Mouse (Mus musculus): ENCODE measurements around the gene Crim1. TPM values are rescaled to one million over a fixed set of nuclear protein-coding genes. Genes with fewer than 3 reads are reported as not detected.

The Crim1 gene
- total RNA-seq, 1 experiment, result 61.7 TPM

DNA sequence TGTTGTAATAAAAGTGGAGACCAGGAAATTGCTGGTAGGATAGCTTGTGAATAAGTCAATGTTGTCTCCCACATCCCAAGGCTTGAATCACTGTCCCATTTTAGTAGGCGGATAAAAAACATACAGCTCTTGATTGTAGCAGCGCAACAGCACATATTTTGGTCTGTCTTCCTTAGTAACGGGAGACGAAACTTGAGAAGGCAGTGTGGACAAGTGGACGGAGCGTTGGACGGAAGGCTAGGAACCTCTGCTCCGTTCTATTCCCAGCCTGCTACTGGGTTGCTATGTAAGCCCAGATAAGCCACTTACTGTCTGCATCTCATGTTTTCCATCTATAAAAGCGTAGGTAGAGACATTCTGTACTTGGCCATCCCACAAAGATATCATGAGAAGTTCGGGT lies 133.2 kb downstream of the Crim1 start:
- Histone ChIP-seq H3K36me3 (ENCODE audit: control insufficient read depth, insufficient read depth, low read length, poor library complexity, severe bottlenecking) (no peaks in the 10 kb centered on the region), H3K9me3 (ENCODE audit: control insufficient read depth, insufficient read depth, low read depth, low read length) (no peaks in the 10 kb centered on the region), H3K27ac (ENCODE audit: insufficient read depth, low read depth, low read length, poor library complexity, severe bottlenecking) (no peak overlapping the region), H3K9ac (ENCODE audit: insufficient read depth, low read depth, low read length, poor library complexity, severe bottlenecking) (no peak overlapping the region), H3K4me1 (ENCODE audit: control insufficient read depth in 2 of 2, insufficient read depth in 2 of 2, low read length in 2 of 2, poor library complexity in 1 of 2) (no peaks in the 10 kb centered on the region), H3K4me3 (ENCODE audit: insufficient read depth in 1 of 2, low read depth in 1 of 2, low read length in 2 of 2, poor library complexity in 1 of 2, severe bottlenecking in 1 of 2) (no peak overlapping the region)
- TF ChIP-seq HCFC1 (IDR thresholded peaks at IDR 0.05; ENCODE audit: borderline replicate concordance, insufficient read depth, low read length) (no peak), ZC3H11A (IDR thresholded peaks at IDR 0.05; ENCODE audit: borderline replicate concordance, low read depth, low read length) (no peak), ZNF384 (IDR thresholded peaks at IDR 0.05; ENCODE audit: low read depth, low read length) (no peak), CHD2 (IDR thresholded peaks at IDR 0.05; ENCODE audit: low read depth, low read length) (no peak), MAFK (IDR thresholded peaks at IDR 0.05; ENCODE audit: insufficient read depth, low read depth, low read length) (no peak)
- in situ Hi-C loops (cut with MboI; ENCODE audit: low sequenced_read_pairs in 2 of 2, unreplicated experiment in 2 of 2), result no loop called here
- DNase-seq (ENCODE audit: low read depth, low spot score), result no peak

DNA sequence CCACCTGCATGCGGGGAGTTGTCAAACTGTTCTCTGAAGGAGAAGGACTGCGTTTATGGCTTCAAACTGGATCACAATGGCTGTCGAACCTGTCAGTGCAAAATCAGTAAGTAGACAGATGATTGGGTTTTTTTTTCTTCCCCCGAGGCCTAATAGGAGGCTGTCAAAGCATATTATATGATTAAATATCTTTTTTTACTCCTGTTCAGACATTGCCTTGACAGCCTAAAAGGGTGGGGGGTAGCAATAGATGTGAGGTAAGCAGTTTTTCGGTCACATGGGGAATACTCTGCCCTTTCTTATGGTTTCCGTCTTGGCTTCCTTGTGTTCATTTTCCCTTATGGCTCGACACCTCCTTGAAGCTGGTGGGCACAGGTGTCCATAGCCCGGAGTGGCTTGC lies 135.2 kb downstream of the Crim1 start:
- no peaks in the 10 kb centered on the region for H3K36me3 ChIP-seq (ENCODE audit: control insufficient read depth, insufficient read depth, low read length, poor library complexity, severe bottlenecking)
- DNase-seq (ENCODE audit: low read depth, low spot score), result no peak
- no peak overlapping the region for H3K9ac ChIP-seq (ENCODE audit: insufficient read depth, low read depth, low read length, poor library complexity, severe bottlenecking)
- H3K27ac ChIP-seq (ENCODE audit: insufficient read depth, low read depth, low read length, poor library complexity, severe bottlenecking), result no peak overlapping the region
- no peaks in the 10 kb centered on the region for H3K4me1 ChIP-seq (ENCODE audit: control insufficient read depth in 2 of 2, insufficient read depth in 2 of 2, low read length in 2 of 2, poor library complexity in 1 of 2)
- TF ChIP-seq CHD2 (IDR thresholded peaks at IDR 0.05; ENCODE audit: low read depth, low read length), result no peak
- no peak for TF ChIP-seq MAFK (IDR thresholded peaks at IDR 0.05; ENCODE audit: insufficient read depth, low read depth, low read length)
- no peak for TF ChIP-seq ZC3H11A (IDR thresholded peaks at IDR 0.05; ENCODE audit: borderline replicate concordance, low read depth, low read length)
- no peak for TF ChIP-seq HCFC1 (IDR thresholded peaks at IDR 0.05; ENCODE audit: borderline replicate concordance, insufficient read depth, low read length)
- no peak for TF ChIP-seq ZNF384 (IDR thresholded peaks at IDR 0.05; ENCODE audit: low read depth, low read length)
- no peak overlapping the region for H3K4me3 ChIP-seq (ENCODE audit: insufficient read depth in 1 of 2, low read depth in 1 of 2, low read length in 2 of 2, poor library complexity in 1 of 2, severe bottlenecking in 1 of 2)
- no peaks in the 10 kb centered on the region for H3K9me3 ChIP-seq (ENCODE audit: control insufficient read depth, insufficient read depth, low read depth, low read length)
- in situ Hi-C loops (cut with MboI; ENCODE audit: low sequenced_read_pairs in 2 of 2, unreplicated experiment in 2 of 2), result no loop called here

DNA sequence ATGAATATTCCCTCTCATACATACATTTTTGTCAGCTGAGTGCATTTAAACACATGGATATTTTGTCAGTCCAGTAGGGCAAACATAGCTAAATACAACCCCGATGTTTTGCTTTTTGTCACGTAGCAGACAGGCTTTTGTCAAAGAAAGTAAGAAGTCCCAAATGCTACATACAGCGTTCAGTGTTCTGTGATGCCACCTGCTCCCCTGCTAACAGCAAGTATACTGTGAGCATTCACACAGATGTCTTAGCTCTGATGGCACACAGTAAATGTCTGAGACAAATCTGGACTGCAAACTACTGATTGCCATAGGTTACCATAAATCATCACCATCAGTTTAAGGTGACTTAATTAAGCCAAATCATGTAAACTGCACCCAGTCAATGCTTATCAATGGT lies 143.6 kb downstream of the Crim1 start:
- H3K4me1 ChIP-seq (ENCODE audit: control insufficient read depth in 2 of 2, insufficient read depth in 2 of 2, low read length in 2 of 2, poor library complexity in 1 of 2), result no peaks in the 10 kb centered on the region
- no peaks in the 10 kb centered on the region for H3K9me3 ChIP-seq (ENCODE audit: control insufficient read depth, insufficient read depth, low read depth, low read length)
- no peaks in the 10 kb centered on the region for H3K36me3 ChIP-seq (ENCODE audit: control insufficient read depth, insufficient read depth, low read length, poor library complexity, severe bottlenecking)
- TF ChIP-seq MAFK (IDR thresholded peaks at IDR 0.05; ENCODE audit: insufficient read depth, low read depth, low read length) (no peak), CHD2 (IDR thresholded peaks at IDR 0.05; ENCODE audit: low read depth, low read length) (no peak), ZC3H11A (IDR thresholded peaks at IDR 0.05; ENCODE audit: borderline replicate concordance, low read depth, low read length) (no peak), HCFC1 (IDR thresholded peaks at IDR 0.05; ENCODE audit: borderline replicate concordance, insufficient read depth, low read length) (no peak), ZNF384 (IDR thresholded peaks at IDR 0.05; ENCODE audit: low read depth, low read length) (no peak)
- H3K9ac ChIP-seq (ENCODE audit: insufficient read depth, low read depth, low read length, poor library complexity, severe bottlenecking), result no peak overlapping the region
- in situ Hi-C loops (cut with MboI; ENCODE audit: low sequenced_read_pairs in 2 of 2, unreplicated experiment in 2 of 2), result no loop called here
- H3K4me3 ChIP-seq (ENCODE audit: insufficient read depth in 1 of 2, low read depth in 1 of 2, low read length in 2 of 2, poor library complexity in 1 of 2, severe bottlenecking in 1 of 2), result no peak overlapping the region
- H3K27ac ChIP-seq (ENCODE audit: insufficient read depth, low read depth, low read length, poor library complexity, severe bottlenecking), result no peak overlapping the region
- DNase-seq (ENCODE audit: low read depth, low spot score), result no peak

DNA sequence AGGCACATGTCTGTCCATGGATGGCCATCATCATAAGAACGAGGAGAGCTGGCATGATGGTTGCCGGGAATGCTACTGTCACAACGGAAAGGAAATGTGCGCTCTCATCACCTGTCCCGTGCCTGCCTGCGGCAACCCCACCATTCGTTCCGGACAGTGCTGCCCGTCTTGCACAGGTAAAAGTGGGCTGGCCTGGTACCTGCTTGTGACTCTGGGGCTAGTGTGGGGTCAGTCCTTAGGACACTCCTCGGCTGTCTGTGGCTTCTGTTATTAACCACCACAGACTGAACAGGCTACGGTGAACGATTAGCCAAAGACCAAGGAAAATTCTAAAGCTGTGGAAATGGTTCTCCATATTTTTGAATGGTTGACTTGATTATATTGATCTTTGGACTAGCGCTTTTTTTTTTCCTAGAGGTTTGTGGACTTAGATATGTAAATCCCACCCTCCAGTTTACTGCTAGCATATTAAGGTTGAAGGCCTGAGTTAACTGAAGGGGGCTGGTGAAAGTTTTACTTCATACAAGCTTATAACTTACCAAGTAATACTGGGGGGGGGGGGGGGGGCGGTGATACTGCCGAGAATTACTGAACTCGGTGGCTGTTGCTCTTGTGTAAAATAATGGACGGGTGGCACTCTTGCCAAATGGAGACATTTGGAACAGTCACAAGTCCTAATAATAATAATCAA lies 147.2 kb downstream of the Crim1 start:
- no peak for DNase-seq (ENCODE audit: low read depth, low spot score)
- H3K9me3 ChIP-seq (ENCODE audit: control insufficient read depth, insufficient read depth, low read depth, low read length), result no peaks in the 10 kb centered on the region
- H3K9ac ChIP-seq (ENCODE audit: insufficient read depth, low read depth, low read length, poor library complexity, severe bottlenecking), result no peak overlapping the region
- no peaks in the 10 kb centered on the region for H3K4me1 ChIP-seq (ENCODE audit: control insufficient read depth in 2 of 2, insufficient read depth in 2 of 2, low read length in 2 of 2, poor library complexity in 1 of 2)
- no peak overlapping the region for H3K4me3 ChIP-seq (ENCODE audit: insufficient read depth in 1 of 2, low read depth in 1 of 2, low read length in 2 of 2, poor library complexity in 1 of 2, severe bottlenecking in 1 of 2)
- TF ChIP-seq ZC3H11A (IDR thresholded peaks at IDR 0.05; ENCODE audit: borderline replicate concordance, low read depth, low read length) (no peak), ZNF384 (IDR thresholded peaks at IDR 0.05; ENCODE audit: low read depth, low read length) (no peak), CHD2 (IDR thresholded peaks at IDR 0.05; ENCODE audit: low read depth, low read length) (no peak), HCFC1 (IDR thresholded peaks at IDR 0.05; ENCODE audit: borderline replicate concordance, insufficient read depth, low read length) (no peak), MAFK (IDR thresholded peaks at IDR 0.05; ENCODE audit: insufficient read depth, low read depth, low read length) (no peak)
- no peaks in the 10 kb centered on the region for H3K36me3 ChIP-seq (ENCODE audit: control insufficient read depth, insufficient read depth, low read length, poor library complexity, severe bottlenecking)
- H3K27ac ChIP-seq (ENCODE audit: insufficient read depth, low read depth, low read length, poor library complexity, severe bottlenecking), result no peak overlapping the region
- in situ Hi-C loops (cut with MboI; ENCODE audit: low sequenced_read_pairs in 2 of 2, unreplicated experiment in 2 of 2), result no loop called here
